Mouse (Mus musculus) spleen, postnatal 36 days (tissue): ENCODE data around the gene Kcnip2.

Experiments
- DNase-seq, 2 experiments: peaks; one replicate each; pipeline ENCODE4 v3.0.0; 2022; ENCODE audit warnings: low spot score in 2 of 2, mixed read lengths in 1 of 2

The Kcnip2 gene

GRCm38 (mm10) chr19:45781676-45782075, 34.2 kb downstream of the Kcnip2 start:
- no peak for DNase-seq

- DNase-seq, result no peak
Observed at GRCm38 (mm10) chr19:45780350-45780915, 35.4 kb downstream of the Kcnip2 start.

- DNase-seq, result no peak
Observed at GRCm38 (mm10) chr19:45775486-45775885, 40.4 kb downstream of the Kcnip2 start.

- DNase-seq, result no peak
Observed at GRCm38 (mm10) chr19:45771501-45771900, 44.4 kb downstream of the Kcnip2 start.

- no peak for DNase-seq
Observed at GRCm38 (mm10) chr19:45760810-45761209, 55.1 kb downstream of the Kcnip2 start.

- DNase-seq, result no peak
Observed at GRCm38 (mm10) chr19:45758671-45759070, 57.2 kb downstream of the Kcnip2 start.

GRCm38 (mm10) chr19:45753551-45753950, 62.3 kb downstream of the Kcnip2 start:
- no peak for DNase-seq

- no peak for DNase-seq
Observed at GRCm38 (mm10) chr19:45751881-45752280, 64.0 kb downstream of the Kcnip2 start.

- DNase-seq, result peak; percentile 81 to 82
Observed at GRCm38 (mm10) chr19:45749243-45750043, 66.4 kb downstream of the Kcnip2 start, which contains the start of gene Npm3. Npm3 (minus strand) TSS chr19:45749591.

- no peak for DNase-seq
Observed at GRCm38 (mm10) chr19:45748691-45749242, 67.1 kb downstream of the Kcnip2 start.

GRCm38 (mm10) chr19:45748206-45748605, 67.7 kb downstream of the Kcnip2 start:
- no peak for DNase-seq

GRCm38 (mm10) chr19:45747028-45747867, 68.6 kb downstream of the Kcnip2 start:
- peak; percentile 66 to 82 for DNase-seq

GRCm38 (mm10) chr19:45746153-45747020, 69.5 kb downstream of the Kcnip2 start:
- DNase-seq, result peak; percentile 54 to 69

- no peak for DNase-seq
Observed at GRCm38 (mm10) chr19:45745344-45746152, 70.3 kb downstream of the Kcnip2 start.

- DNase-seq, result no peak
Observed at GRCm38 (mm10) chr19:45743619-45744018, 72.2 kb downstream of the Kcnip2 start.

GRCm38 (mm10) chr19:45742984-45743575, 72.8 kb downstream of the Kcnip2 start:
- no peak for DNase-seq

- DNase-seq, result no peak
Observed at GRCm38 (mm10) chr19:45742218-45742983, 73.5 kb downstream of the Kcnip2 start, which contains the start of gene Fgf8. Fgf8 (minus strand) TSS chr19:45742915.
